Mouse (Mus musculus) right cerebral cortex, postnatal 4 days (tissue): ENCODE data around the gene Ppbp.

Experiments used
- DNase-seq: peaks from one replicate; pipeline ENCODE4 v3.0.0-alpha.2; 2022

Ppbp gene

GRCm38 (mm10) chr5:90768218-90768617 is at the start of gene Ppbp:
Gene Ppbp (plus strand): TSS chr5:90768518.
- DNase-seq, result no peak

- DNase-seq, result no peak
Measured at GRCm38 (mm10) chr5:90722656-90723055, 45.7 kb upstream of the Ppbp start.

GRCm38 (mm10) chr5:90728254-90728653 is 40.1 kb upstream of the Ppbp start:
- no peak for DNase-seq

- no peak for DNase-seq
Measured at GRCm38 (mm10) chr5:90731480-90731879, 36.8 kb upstream of the Ppbp start.

GRCm38 (mm10) chr5:90742029-90742428 is 26.3 kb upstream of the Ppbp start:
- DNase-seq, result no peak

- DNase-seq, result no peak
Measured at GRCm38 (mm10) chr5:90753934-90754333, 14.4 kb upstream of the Ppbp start.

GRCm38 (mm10) chr5:90758020-90758605 is 10.2 kb upstream of the Ppbp start:
- no peak for DNase-seq

- peak; percentile 28 for DNase-seq
Measured at GRCm38 (mm10) chr5:90759077-90760065, 8.9 kb upstream of the Ppbp start, which contains the start of gene Cxcl5. Gene Cxcl5 (plus strand): TSS chr5:90759360.

- DNase-seq, result no peak
Measured at GRCm38 (mm10) chr5:90760303-90760702, 8.0 kb upstream of the Ppbp start.

- no peak for DNase-seq
Measured at GRCm38 (mm10) chr5:90760844-90761243, 7.5 kb upstream of the Ppbp start.

GRCm38 (mm10) chr5:90761834-90762233 is 6.5 kb upstream of the Ppbp start:
- DNase-seq, result no peak

GRCm38 (mm10) chr5:90763912-90764665 is 4.2 kb upstream of the Ppbp start:
- no peak for DNase-seq

- DNase-seq, result no peak
Measured at GRCm38 (mm10) chr5:90765821-90766606, 2.3 kb upstream of the Ppbp start.

- DNase-seq, result no peak
Measured at GRCm38 (mm10) chr5:90771369-90771768, 3.1 kb downstream of the Ppbp start.

- DNase-seq, result no peak
Measured at GRCm38 (mm10) chr5:90771880-90772653, 3.7 kb downstream of the Ppbp start, which contains the start of gene Pf4. Gene Pf4 (plus strand): TSS chr5:90772435.

- DNase-seq, result no peak
Measured at GRCm38 (mm10) chr5:90775562-90775961, 7.2 kb downstream of the Ppbp start.

GRCm38 (mm10) chr5:90777621-90778020 is 9.3 kb downstream of the Ppbp start:
- DNase-seq, result no peak

- no peak for DNase-seq
Measured at GRCm38 (mm10) chr5:90778856-90779255, 10.5 kb downstream of the Ppbp start.

GRCm38 (mm10) chr5:90783697-90784096 is 15.4 kb downstream of the Ppbp start:
- DNase-seq, result no peak

- DNase-seq, result no peak
Measured at GRCm38 (mm10) chr5:90785659-90786588, 17.6 kb downstream of the Ppbp start, which contains the start of gene Cxcl3. Gene Cxcl3 (plus strand): TSS chr5:90786103.
